Mouse (Mus musculus) myocyte (in vitro differentiated cells): ENCODE measurements around the gene Grk5.

Experiments
- CEBPB ChIP-seq: IDR thresholded peaks from 2 replicates; pipeline ENCODE4 v1.6.1; 2011; ENCODE audit warnings: mild to moderate bottlenecking, moderate library complexity; ENCODE audit not compliant: poor library complexity, insufficient read depth, severe bottlenecking
- E2F4 ChIP-seq: IDR thresholded peaks from one replicate; pipeline ENCODE4 v1.6.1; 2011; ENCODE audit warnings: mild to moderate bottlenecking, control low read depth, moderate library complexity; ENCODE audit not compliant: insufficient read depth
- MAX ChIP-seq: IDR thresholded peaks from one replicate; pipeline ENCODE4 v1.6.1; 2011; ENCODE audit warnings: low read depth, mild to moderate bottlenecking, control low read depth
- MYOD1 ChIP-seq, 3 experiments: IDR thresholded peaks; one replicate each; pipeline ENCODE4 v1.6.1; 2011; ENCODE audit warnings: control low read depth in 2 of 3, low read depth in 2 of 3, mild to moderate bottlenecking in 2 of 3, moderate library complexity in 1 of 3; ENCODE audit not compliant: insufficient read length in 2 of 3, control insufficient read depth in 1 of 3
- POLR2A ChIP-seq: IDR thresholded peaks from one replicate; pipeline ENCODE4 v1.6.1; 2011; ENCODE audit warnings: low read depth, mild to moderate bottlenecking, control low read depth, moderate library complexity; ENCODE audit not compliant: insufficient read length
- POLR2AphosphoS2 ChIP-seq: IDR thresholded peaks from one replicate; pipeline ENCODE4 v1.6.1; 2011; ENCODE audit warnings: low read depth, control low read depth; ENCODE audit not compliant: insufficient read length
- SRF ChIP-seq: IDR thresholded peaks from one replicate; pipeline ENCODE4 v1.6.1; 2011; ENCODE audit warnings: low read depth; ENCODE audit not compliant: control insufficient read depth, insufficient read length
- TCF12 ChIP-seq: IDR thresholded peaks from one replicate; pipeline ENCODE4 v1.6.1; 2011; ENCODE audit warnings: mild to moderate bottlenecking, control low read depth; ENCODE audit not compliant: poor library complexity, insufficient read depth, severe bottlenecking
- USF1 ChIP-seq: IDR thresholded peaks from one replicate; pipeline ENCODE4 v1.6.1; 2011; ENCODE audit warnings: low read depth, mild to moderate bottlenecking, control low read depth, moderate library complexity

- TF ChIP-seq POLR2A (no peak), MAX (no peak), SRF (no peak), E2F4 (no peak), TCF12 (no peak), USF1 (no peak), POLR2AphosphoS2 (no peak), CEBPB (no peak), MYOD1 (IDR thresholded peaks at IDR 0.05; ENCODE audit: control insufficient read depth in 1 of 3, insufficient read length in 2 of 3, low read depth in 2 of 3) (no peak)
Measured at GRCm38 (mm10) chr19:61096776-61097175, 207.2 kb downstream of the Grk5 start.
